Comparison of ENCODE assay signal across 10 mouse cellular contexts in the genomic region with DNA sequence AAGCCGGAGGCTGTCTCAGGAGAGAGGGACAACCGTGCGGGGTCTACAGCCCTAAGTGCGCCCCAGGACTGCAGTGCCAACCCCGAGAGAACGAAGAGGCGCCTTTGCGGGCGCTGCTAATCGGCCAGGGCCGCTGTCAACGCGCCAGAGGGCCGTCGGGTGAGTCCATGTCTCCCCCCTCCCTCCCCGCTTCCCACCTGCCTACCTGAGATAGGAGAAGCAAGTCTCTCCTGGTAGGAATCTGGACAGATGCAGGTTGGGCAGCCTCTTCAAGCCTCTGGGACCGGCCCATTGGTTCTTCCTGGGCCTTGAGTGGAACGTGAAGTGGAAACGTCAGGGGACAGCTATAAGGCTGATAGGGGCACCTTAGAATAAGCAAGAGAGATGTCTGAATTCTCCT. TPM values are rescaled to one million over a fixed set of nuclear protein-coding genes. Genes with fewer than 3 reads are reported as not detected.
A peak's percentile ranks its signal among the peaks of the same experiment; 100 is the strongest.
DNase-seq lines count a peak whose midpoint lies in the region; ATAC-seq and TF ChIP-seq lines count a peak whose summit lies in the region.
"Had no signal": no experiment of that assay in that cellular context is flagged by ENCODE, and none has a peak within 500 bp of the region (broad histone marks: within the 10 kb centered on the region; RNA-seq: fewer than 3 reads in every experiment).

No protein-coding gene starts in this region.

- H3K36me3 ChIP-seq in limb, embryonic 10.5 days: no peaks in the 10 kb centered on the region
- H3K36me3 ChIP-seq in neural tube, embryonic 12.5 days: no peaks in the 10 kb centered on the region

- DNase-seq in layer of hippocampus, adult 2 months (ENCODE audit: low spot score in 2 of 2): no peak
- no peak for DNase-seq in layer of hippocampus, adult 11-12 months (ENCODE audit: low spot score)
- DNase-seq in limb, embryonic 10.5 days (ENCODE audit: low spot score): no peak
- no peak for DNase-seq in thymus, postnatal 14 days
- DNase-seq in left cerebral cortex, adult 18-20 months (ENCODE audit: low spot score in 2 of 2): no peak
- no peak for DNase-seq in adrenal gland, postnatal 10 days
- DNase-seq: cerebellum, postnatal 36 days; kidney, adult 9 months had no signal

- H3K9me3 ChIP-seq in limb, embryonic 10.5 days (replicated peaks): no peaks in the 10 kb centered on the region
- no peaks in the 10 kb centered on the region for H3K9me3 ChIP-seq in neural tube, embryonic 12.5 days

- WGBS in limb, embryonic 10.5 days: 12% methylated on average over 19 of the region's 19 CpGs
- WGBS in neural tube, embryonic 12.5 days: 16% methylated on average over 19 of the region's 19 CpGs

- H3K4me2 ChIP-seq in neural tube, embryonic 12.5 days (replicated peaks): peak overlapping the region; percentile 46

- H3K4me3 ChIP-seq in layer of hippocampus, adult 2 months: peak overlapping the region; percentile 28
- peak overlapping the region; percentile 42 for H3K4me3 ChIP-seq in embryonic fibroblast, embryonic 13.5 days (ENCODE audit: insufficient read depth, low read length)
- peak overlapping the region; percentile 47 for H3K4me3 ChIP-seq in limb, embryonic 10.5 days
- peak overlapping the region; percentile 11; the same call in 1 of the 2 replicates for H3K4me3 ChIP-seq in neural tube, embryonic 12.5 days

- H3K9ac ChIP-seq in neural tube, embryonic 12.5 days: 0 out of 2 replicates have a peak overlapping the region, but pooled peaks have one; percentile 40

- peak overlapping the region; percentile 67 for H3K27ac ChIP-seq in layer of hippocampus, adult 2 months
- H3K27ac ChIP-seq in embryonic fibroblast, embryonic 13.5 days (ENCODE audit: insufficient read depth, low read length): peak overlapping the region; percentile 60
- peak overlapping the region; percentile 53; the same call in 1 of the 2 replicates for H3K27ac ChIP-seq in limb, embryonic 10.5 days
- no peak overlapping the region for H3K27ac ChIP-seq in neural tube, embryonic 12.5 days

- peaks cover 23% of the 10 kb centered on the region for H3K4me1 ChIP-seq in embryonic fibroblast, embryonic 13.5 days (ENCODE audit: control insufficient read depth, insufficient read depth, low read length)
- H3K4me1 ChIP-seq in limb, embryonic 10.5 days: peaks cover 19% of the 10 kb centered on the region
- peaks cover 8% of the 10 kb centered on the region for H3K4me1 ChIP-seq in neural tube, embryonic 12.5 days

- TF ChIP-seq POLR2A in embryonic fibroblast, embryonic 13.5 days (IDR thresholded peaks at IDR 0.05; ENCODE audit: low read depth, low read length): no peak

- no peak for ATAC-seq in neural tube, embryonic 12.5 days (ENCODE audit: low FRiP score, low read depth)

- H3K27me3 ChIP-seq in limb, embryonic 10.5 days (ENCODE audit: low read depth, poor library complexity, severe bottlenecking): peaks cover 51% of the 10 kb centered on the region
- H3K27me3 ChIP-seq in neural tube, embryonic 12.5 days (replicated peaks): peaks cover 36% of the 10 kb centered on the region

- TF ChIP-seq CTCF in layer of hippocampus, adult 2 months (conservative IDR thresholded peaks at IDR 0.05): no peak
- TF ChIP-seq CTCF in embryonic fibroblast, embryonic 13.5 days (IDR thresholded peaks at IDR 0.05; ENCODE audit: borderline replicate concordance, insufficient read depth, low read length): no peak

RNA-seq across cellular contexts. Expression of gene Igfbp6, which starts 0.6 kb away (rescaled TPM):
- 1 to 10 TPM; 6.9 to 7.7 TPM for total RNA-seq in layer of hippocampus, adult 2 months (2021)
- polyA plus RNA-seq in embryonic fibroblast, embryonic 13.5 days (2011; ENCODE audit: insufficient read length, low read depth, missing spikeins): 43.0 and 55.0 TPM in 2 replicates
- 0.23 and 0.46 TPM in 2 replicates for polyA plus RNA-seq in limb, embryonic 10.5 days (2016; fragmentation: Nextera tagmentation; extraction: Ambion mirVana)
- 0.60 and 0.63 TPM in 2 replicates for polyA plus RNA-seq in neural tube, embryonic 12.5 days (2016; fragmentation: Nextera tagmentation; extraction: Ambion mirVana)
- 10 to 100 TPM; 60.2 to 61.6 TPM for total RNA-seq in left cerebral cortex, adult 18-20 months (2021)
- total RNA-seq in adrenal gland, postnatal 10 days (2021): 10 to 100 TPM; 40.3 to 48.1 TPM

RNA-seq across cellular contexts. Expression of gene Soat2, which starts 5.6 kb away (rescaled TPM):
- total RNA-seq in layer of hippocampus, adult 2 months (2021): not detected
- polyA plus RNA-seq in embryonic fibroblast, embryonic 13.5 days (2011; ENCODE audit: insufficient read length, low read depth, missing spikeins): 1.3 and 2.6 TPM in 2 replicates
- polyA plus RNA-seq in limb, embryonic 10.5 days (2016; fragmentation: Nextera tagmentation; extraction: Ambion mirVana): 0.06 and 0.24 TPM in 2 replicates
- 0.11 TPM in 1 of 2 replicates, not detected in the other for polyA plus RNA-seq in neural tube, embryonic 12.5 days (2016; fragmentation: Nextera tagmentation; extraction: Ambion mirVana)
- total RNA-seq in left cerebral cortex, adult 18-20 months (2021): under 1 TPM in 1 of 2 experiments, not detected in 1; 0.30 TPM
- 1 to 10 TPM; 4.9 to 8.1 TPM for total RNA-seq in adrenal gland, postnatal 10 days (2021)

RNA-seq across cellular contexts. Expression of gene Spryd3, which starts 8.7 kb away (rescaled TPM):
- total RNA-seq in layer of hippocampus, adult 2 months (2021): 100 to 1,000 TPM; 151 to 155 TPM
- polyA plus RNA-seq in embryonic fibroblast, embryonic 13.5 days (2011; ENCODE audit: insufficient read length, low read depth, missing spikeins): 35.5 and 36.0 TPM in 2 replicates
- 12.6 and 14.6 TPM in 2 replicates for polyA plus RNA-seq in limb, embryonic 10.5 days (2016; fragmentation: Nextera tagmentation; extraction: Ambion mirVana)
- polyA plus RNA-seq in neural tube, embryonic 12.5 days (2016; fragmentation: Nextera tagmentation; extraction: Ambion mirVana): 29.6 and 33.3 TPM in 2 replicates
- total RNA-seq in left cerebral cortex, adult 18-20 months (2021): 100 to 1,000 TPM; 153 to 163 TPM
- 10 to 100 TPM; 27.4 to 31.5 TPM for total RNA-seq in adrenal gland, postnatal 10 days (2021)

RNA-seq across cellular contexts. Expression of gene Tns2, which starts 44.5 kb away (rescaled TPM):
- total RNA-seq in layer of hippocampus, adult 2 months (2021): 10 to 100 TPM; 18.4 to 25.0 TPM
- polyA plus RNA-seq in embryonic fibroblast, embryonic 13.5 days (2011; ENCODE audit: insufficient read length, low read depth, missing spikeins): 61.8 and 71.1 TPM in 2 replicates
- polyA plus RNA-seq in limb, embryonic 10.5 days (2016; fragmentation: Nextera tagmentation; extraction: Ambion mirVana): 13.0 and 18.6 TPM in 2 replicates
- polyA plus RNA-seq in neural tube, embryonic 12.5 days (2016; fragmentation: Nextera tagmentation; extraction: Ambion mirVana): 13.0 and 13.5 TPM in 2 replicates
- total RNA-seq in left cerebral cortex, adult 18-20 months (2021): 10 to 100 TPM; 16.0 to 21.8 TPM
- 10 to 100 TPM; 64.5 to 84.6 TPM for total RNA-seq in adrenal gland, postnatal 10 days (2021)

RNA-seq across cellular contexts. Expression of gene Zfp740, which starts 58.3 kb away (rescaled TPM):
- total RNA-seq in layer of hippocampus, adult 2 months (2021): 10 to 100 TPM; 68.3 to 76.5 TPM
- 40.9 and 49.5 TPM in 2 replicates for polyA plus RNA-seq in embryonic fibroblast, embryonic 13.5 days (2011; ENCODE audit: insufficient read length, low read depth, missing spikeins)
- polyA plus RNA-seq in limb, embryonic 10.5 days (2016; fragmentation: Nextera tagmentation; extraction: Ambion mirVana): 73.0 and 88.7 TPM in 2 replicates
- 98.3 and 105 TPM in 2 replicates for polyA plus RNA-seq in neural tube, embryonic 12.5 days (2016; fragmentation: Nextera tagmentation; extraction: Ambion mirVana)
- total RNA-seq in left cerebral cortex, adult 18-20 months (2021): 10 to 100 TPM; 71.0 to 71.7 TPM
- total RNA-seq in adrenal gland, postnatal 10 days (2021): 10 to 100 TPM; 66.7 to 84.9 TPM

Comparison
In these comparisons a context has a peak if more than half of its experiments do, and no peak if none do; other contexts are left out.
1. RNA of gene Igfbp6, which starts 0.6 kb away (total RNA-seq): 60.2 to 61.6 TPM in left cerebral cortex, adult 18-20 months and 40.3 to 48.1 TPM in adrenal gland, postnatal 10 days; 6.9 to 7.7 TPM in layer of hippocampus, adult 2 months; every median in the first group is over 4 times any median in the second.
2. RNA of gene Soat2, which starts 5.6 kb away (total RNA-seq): 4.9 to 8.1 TPM in adrenal gland, postnatal 10 days; 0.30 TPM in left cerebral cortex, adult 18-20 months and not detected in layer of hippocampus, adult 2 months; every median in the first group is over 4 times any median in the second.
3. RNA of gene Spryd3, which starts 8.7 kb away (total RNA-seq): 153 to 163 TPM in left cerebral cortex, adult 18-20 months and 151 to 155 TPM in layer of hippocampus, adult 2 months; 27.4 to 31.5 TPM in adrenal gland, postnatal 10 days; every median in the first group is over 4 times any median in the second.
4. Peak in every context shown above with its lines, with median percentiles within 50 percentile points of each other: H3K4me3 ChIP-seq.